Mouse (Mus musculus) bone marrow, adult 2 months (tissue): ENCODE results near the gene Nucb1.

Source experiments
- CTCF ChIP-seq: fragments of 200-500 bp; IDR thresholded peaks from 2 replicates; pipeline ENCODE4 v1.5.1; 2011; ENCODE audit warnings: low read length, control low read depth; ENCODE audit not compliant: control insufficient read depth, insufficient read depth
- POLR2A ChIP-seq: fragments of 200-500 bp; IDR thresholded peaks from 2 replicates; pipeline ENCODE4 v1.6.1; 2011; ENCODE audit warnings: low read depth, mild to moderate bottlenecking, control low read depth, low read length, borderline replicate concordance; ENCODE audit not compliant: control insufficient read depth

DNA sequence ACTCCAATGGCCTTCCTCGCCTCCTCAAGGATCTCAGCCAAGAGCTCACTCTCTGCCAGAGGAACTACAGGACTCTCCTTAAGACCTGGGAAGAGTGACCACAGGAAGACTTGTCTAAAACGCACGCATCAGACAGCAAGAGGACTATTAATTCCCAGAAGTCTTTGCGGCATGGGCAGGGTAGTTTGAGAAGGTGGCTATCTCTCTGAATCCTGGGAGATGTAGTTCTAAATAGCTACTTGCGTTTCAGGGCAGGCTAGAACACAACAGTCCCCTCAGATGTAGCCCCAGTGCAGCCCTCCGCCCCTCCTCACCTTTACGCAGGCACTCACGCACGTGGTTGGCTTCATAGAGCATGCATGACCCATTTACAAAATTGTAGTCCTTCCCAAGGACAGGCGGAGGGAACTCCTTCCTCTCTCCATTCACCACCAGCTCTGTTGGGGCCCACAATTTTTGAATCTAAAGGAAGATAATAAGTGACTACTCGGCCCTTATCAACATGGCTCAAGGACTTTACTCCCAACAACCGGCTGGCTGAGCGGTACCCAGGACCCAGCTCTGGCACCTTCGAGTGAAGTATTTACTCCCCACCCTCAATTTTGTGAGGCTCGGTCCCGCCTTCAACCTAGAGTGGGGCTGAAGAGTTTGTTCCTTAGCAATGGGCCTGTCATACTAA, 34.8 kb downstream of the Nucb1 start:
- TF ChIP-seq CTCF (no peak), POLR2A (no peak)
